Mouse (Mus musculus) stomach, embryonic 14.5 days (tissue): ENCODE measurements around the gene Sptbn2. TPM values are rescaled to one million over a fixed set of nuclear protein-coding genes. Genes with fewer than 3 reads are reported as not detected.

Source experiments
- ATAC-seq: fragments of 200-750 bp; cut with Nextera tagmentation; 2 replicates; pipeline ENCODE4 v1.8.0; 2017; ENCODE audit warnings: low read depth, moderate TSS enrichment; ENCODE audit not compliant: insufficient number of reproducible peaks, insufficient read depth, low FRiP score
- H3K27ac ChIP-seq: fragments of 300-500 bp; sonication (generic); 2 replicates; pipeline ENCODE4 v1.5.1; 2014; ENCODE audit warnings: mild to moderate bottlenecking, low read length, moderate library complexity, mixed read lengths
- H3K27me3 ChIP-seq: fragments of 300-500 bp; sonication (generic); 2 replicates; pipeline ENCODE4 v1.6.1; 2014; ENCODE audit warnings: low read length, control low read depth, mixed read lengths; ENCODE audit not compliant: control insufficient read depth, insufficient read depth
- H3K36me3 ChIP-seq: fragments of 300-500 bp; sonication (generic); 2 replicates; pipeline ENCODE4 v1.6.1; 2014; ENCODE audit warnings: mild to moderate bottlenecking, control low read depth, low read length, moderate library complexity, mixed read lengths; ENCODE audit not compliant: control insufficient read depth, insufficient read depth
- H3K4me1 ChIP-seq: fragments of 300-500 bp; sonication (generic); 2 replicates; pipeline ENCODE4 v1.6.1; 2014; ENCODE audit warnings: low read length, control low read depth, mixed read lengths; ENCODE audit not compliant: control insufficient read depth, insufficient read depth
- H3K4me2 ChIP-seq: fragments of 300-500 bp; sonication (generic); replicated peaks from 2 replicates; pipeline ENCODE4 v1.6.1; 2014; ENCODE audit warnings: low read depth, low read length, control low read depth
- H3K4me3 ChIP-seq: fragments of 300-500 bp; sonication (generic); 2 replicates; pipeline ENCODE4 v1.5.1; 2014; ENCODE audit warnings: low read depth, low read length, control low read depth
- H3K9ac ChIP-seq: fragments of 300-500 bp; sonication (generic); replicated peaks from 2 replicates; pipeline ENCODE4 v1.6.1; 2014; ENCODE audit warnings: low read depth, mild to moderate bottlenecking, control low read depth, low read length, moderate library complexity, mixed read lengths
- H3K9me3 ChIP-seq: fragments of 300-500 bp; sonication (generic); 2 replicates; pipeline ENCODE4 v1.6.1; 2016; ENCODE audit warnings: low read depth, low read length, control low read depth; ENCODE audit not compliant: control insufficient read depth
- WGBS: fragments of 180-500 bp; shearing (Covaris S2); extraction: QIAGEN DNeasy Blood & Tissue Kit; methylation state at CpG from one replicate; pipeline ENCODE4 v1.1.7; 2014; 5-methylcytosine and 5-hydroxymethylcytosine counted together
- polyA plus RNA-seq: library from polyadenylated mRNA; unstranded; fragments of >200 nt; fragmentation: Nextera tagmentation; extraction: Ambion mirVana; gene quantifications from 2 replicates; pipeline ENCODE4 v1.2.1, GENCODE M21; 2014

Sptbn2 gene
- polyA plus RNA-seq, 1 experiment from 2014 or later, result 3.7 TPM

DNA sequence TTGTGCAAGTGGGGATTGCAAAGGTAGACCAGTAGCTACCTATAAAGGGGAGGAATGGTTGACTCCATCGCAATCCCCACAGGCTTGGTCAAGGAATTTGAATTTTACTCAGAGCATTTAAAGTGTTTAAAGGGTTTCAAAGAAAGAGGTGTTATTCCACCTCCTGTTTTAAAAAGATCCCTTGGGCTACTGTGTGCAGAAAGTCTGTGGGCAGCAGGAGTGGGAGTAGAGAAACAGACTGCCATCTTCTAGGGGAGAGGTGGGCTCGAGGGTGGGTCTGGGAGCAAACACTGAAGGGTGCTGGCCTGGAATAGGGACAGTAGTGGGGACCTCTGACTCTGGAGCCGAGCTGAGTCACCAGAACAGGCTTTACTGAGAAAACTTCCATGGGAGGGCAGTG is 22.1 kb downstream of the Sptbn2 start:
- H3K4me3 ChIP-seq, result no peak overlapping the region
- WGBS, result 81% methylated on average over 3 of the region's 3 CpGs

DNA sequence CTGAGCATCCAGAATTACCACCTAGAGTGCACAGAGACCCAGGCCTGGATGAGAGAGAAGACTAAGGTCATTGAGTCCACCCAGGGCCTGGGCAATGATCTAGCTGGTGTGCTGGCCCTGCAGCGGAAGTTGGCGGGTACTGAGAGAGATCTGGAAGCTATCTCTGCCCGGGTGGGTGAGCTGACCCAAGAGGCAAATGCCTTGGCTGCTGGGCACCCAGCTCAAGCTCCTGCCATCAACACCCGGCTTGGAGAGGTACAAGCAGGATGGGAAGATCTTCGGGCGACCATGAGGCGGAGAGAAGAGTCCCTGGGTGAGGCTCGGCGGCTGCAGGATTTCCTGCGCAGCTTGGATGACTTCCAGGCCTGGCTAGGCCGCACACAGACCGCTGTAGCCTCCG is 26.9 kb downstream of the Sptbn2 start:
- Histone ChIP-seq H3K4me1 (no peaks in the 10 kb centered on the region), H3K9me3 (no peaks in the 10 kb centered on the region), H3K36me3 (peaks cover 10% of the 10 kb centered on the region), H3K4me3 (no peak overlapping the region), H3K4me2 (no peak overlapping the region), H3K27ac (no peak overlapping the region), H3K9ac (no peak overlapping the region), H3K27me3 (no peaks in the 10 kb centered on the region)
- ATAC-seq, result no peak
- 93% methylated on average over 13 of the region's 13 CpGs for WGBS

More for the DNA sequence above, 22.1 kb downstream of the Sptbn2 start:
- Histone ChIP-seq H3K27me3 (no peaks in the 10 kb centered on the region), H3K9me3 (no peaks in the 10 kb centered on the region), H3K27ac (no peak overlapping the region), H3K4me1 (no peaks in the 10 kb centered on the region), H3K36me3 (peaks cover 7% of the 10 kb centered on the region), H3K9ac (no peak overlapping the region), H3K4me2 (no peak overlapping the region)
- no peak for ATAC-seq

- 91% methylated on average over 11 of the region's 11 CpGs for WGBS
- Histone ChIP-seq H3K9ac (no peak overlapping the region), H3K27ac (no peak overlapping the region), H3K4me3 (no peak overlapping the region), H3K4me1 (no peaks in the 10 kb centered on the region), H3K36me3 (peaks cover 13% of the 10 kb centered on the region), H3K9me3 (no peaks in the 10 kb centered on the region), H3K27me3 (no peaks in the 10 kb centered on the region), H3K4me2 (no peak overlapping the region)
- no peak for ATAC-seq
Observed at GRCm38 (mm10) chr19:4739053-4739452, 28.1 kb downstream of the Sptbn2 start.

- Histone ChIP-seq H3K27me3 (no peaks in the 10 kb centered on the region), H3K36me3 (peaks cover 10% of the 10 kb centered on the region), H3K27ac (no peak overlapping the region), H3K4me1 (no peaks in the 10 kb centered on the region), H3K9me3 (no peaks in the 10 kb centered on the region), H3K9ac (no peak overlapping the region), H3K4me2 (no peak overlapping the region), H3K4me3 (no peak overlapping the region)
- ATAC-seq, result no peak
- WGBS, result 97% methylated on average over 5 of the region's 5 CpGs
Observed at GRCm38 (mm10) chr19:4739762-4740161, 28.8 kb downstream of the Sptbn2 start.

GRCm38 (mm10) chr19:4741482-4741881 is 30.5 kb downstream of the Sptbn2 start:
- no peaks in the 10 kb centered on the region for H3K4me1 ChIP-seq
- WGBS, result 71% methylated on average over 10 of the region's 10 CpGs
- no peak overlapping the region for H3K27ac ChIP-seq
- no peaks in the 10 kb centered on the region for H3K27me3 ChIP-seq
- no peak overlapping the region for H3K4me2 ChIP-seq
- peaks cover 9% of the 10 kb centered on the region for H3K36me3 ChIP-seq
- no peaks in the 10 kb centered on the region for H3K9me3 ChIP-seq
- no peak overlapping the region for H3K4me3 ChIP-seq
- H3K9ac ChIP-seq, result no peak overlapping the region
- ATAC-seq, result no peak

DNA sequence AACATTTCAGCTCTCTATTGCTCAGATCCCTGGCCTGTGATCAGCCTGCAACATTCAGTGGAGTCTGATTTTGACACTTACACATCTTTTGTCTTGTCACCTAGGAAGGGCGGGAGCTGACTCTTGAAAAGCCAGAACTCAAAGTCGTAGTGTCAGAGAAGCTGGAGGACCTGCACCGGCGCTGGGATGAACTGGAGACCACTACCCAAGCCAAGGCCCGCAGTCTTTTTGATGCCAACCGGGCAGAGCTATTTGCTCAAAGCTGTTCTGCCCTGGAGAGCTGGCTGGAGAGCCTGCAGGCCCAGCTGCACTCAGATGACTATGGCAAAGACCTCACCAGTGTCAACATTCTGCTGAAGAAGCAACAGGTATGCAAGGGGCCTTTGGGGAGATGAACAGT is 31.3 kb downstream of the Sptbn2 start:
- Histone ChIP-seq H3K9ac (no peak overlapping the region), H3K4me2 (no peak overlapping the region), H3K27me3 (no peaks in the 10 kb centered on the region), H3K36me3 (peaks cover 9% of the 10 kb centered on the region), H3K9me3 (no peaks in the 10 kb centered on the region), H3K4me1 (no peaks in the 10 kb centered on the region), H3K4me3 (no peak overlapping the region), H3K27ac (no peak overlapping the region)
- 96% methylated on average over 6 of the region's 6 CpGs for WGBS
- ATAC-seq, result no peak

GRCm38 (mm10) chr19:4743524-4743923 is 32.6 kb downstream of the Sptbn2 start:
- Histone ChIP-seq H3K4me2 (no peak overlapping the region), H3K36me3 (peaks cover 6% of the 10 kb centered on the region), H3K27ac (no peak overlapping the region), H3K9ac (no peak overlapping the region), H3K9me3 (no peaks in the 10 kb centered on the region), H3K27me3 (no peaks in the 10 kb centered on the region), H3K4me1 (no peaks in the 10 kb centered on the region), H3K4me3 (no peak overlapping the region)
- no peak for ATAC-seq
- WGBS, result 43% methylated on average over 5 of the region's 5 CpGs

- Histone ChIP-seq H3K4me3 (no peak overlapping the region), H3K9ac (no peak overlapping the region), H3K27ac (no peak overlapping the region), H3K9me3 (no peaks in the 10 kb centered on the region), H3K4me2 (no peak overlapping the region), H3K4me1 (no peaks in the 10 kb centered on the region), H3K27me3 (no peaks in the 10 kb centered on the region), H3K36me3 (peaks cover 6% of the 10 kb centered on the region)
- WGBS, result 84% methylated on average over 14 of the region's 14 CpGs
- no peak for ATAC-seq
Observed at GRCm38 (mm10) chr19:4744026-4744425, 33.1 kb downstream of the Sptbn2 start.

GRCm38 (mm10) chr19:4745057-4745456 is 34.1 kb downstream of the Sptbn2 start:
- 60% methylated on average over 9 of the region's 9 CpGs for WGBS
- H3K4me3 ChIP-seq, result no peak overlapping the region
- peaks cover 3% of the 10 kb centered on the region; the same call in 1 of the 2 replicates for H3K36me3 ChIP-seq
- no peak for ATAC-seq
- no peaks in the 10 kb centered on the region for H3K27me3 ChIP-seq
- no peaks in the 10 kb centered on the region for H3K9me3 ChIP-seq
- H3K4me1 ChIP-seq, result no peaks in the 10 kb centered on the region
- H3K4me2 ChIP-seq, result no peak overlapping the region
- H3K9ac ChIP-seq, result no peak overlapping the region
- H3K27ac ChIP-seq, result no peak overlapping the region
